Comparison of ENCODE assay signal across 22 mouse cellular contexts in the genomic region with DNA sequence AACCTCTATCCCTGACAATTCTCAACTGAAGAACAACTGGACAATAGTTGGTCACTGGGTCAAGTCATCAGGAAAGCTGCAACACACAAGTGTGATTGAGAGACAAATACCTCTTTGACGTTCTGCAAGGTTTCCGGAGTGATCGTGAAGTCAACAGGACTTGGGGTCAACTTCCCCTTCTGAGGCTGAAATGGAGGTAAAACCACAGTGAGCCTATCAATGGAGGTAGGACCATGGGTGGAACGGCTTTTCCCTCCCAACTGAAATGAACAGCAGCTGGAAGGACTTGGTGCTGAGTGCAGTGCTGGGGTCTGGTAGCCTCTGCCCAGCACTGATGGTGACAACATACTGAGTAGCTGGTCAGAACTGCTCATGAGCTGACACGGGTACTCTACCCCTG.
"Had no signal": no experiment of that assay in that cellular context is flagged by ENCODE, and none has a peak within 500 bp of the region (broad histone marks: within the 10 kb centered on the region; RNA-seq: fewer than 3 reads in every experiment).

No protein-coding gene starts in this region.

- H3K4me2 ChIP-seq: kidney, embryonic 15.5 days; limb, embryonic 12.5 days; limb, embryonic 15.5 days; liver, embryonic 11.5 days; lung, embryonic 14.5 days; midbrain, embryonic 13.5 days; neural tube, embryonic 13.5 days had no signal

- H3K4me1 ChIP-seq: kidney, embryonic 15.5 days; limb, embryonic 12.5 days; limb, embryonic 15.5 days; midbrain, embryonic 10.5 days; midbrain, embryonic 13.5 days; neural tube, embryonic 13.5 days had no signal

- H3K9ac ChIP-seq: kidney, embryonic 15.5 days; limb, embryonic 12.5 days; limb, embryonic 15.5 days; liver, embryonic 14.5 days; liver, postnatal 0 days; lung, embryonic 14.5 days; midbrain, embryonic 13.5 days; neural tube, embryonic 13.5 days had no signal

- H3K27me3 ChIP-seq: kidney, embryonic 15.5 days; limb, embryonic 12.5 days; limb, embryonic 15.5 days; megakaryocyte, embryonic 14.5 days; midbrain, embryonic 13.5 days; neural tube, embryonic 13.5 days had no signal

- DNase-seq: kidney, adult 11 months; kidney, adult 8-10 months; kidney, postnatal 14 days; layer of hippocampus, postnatal 36 days; left cerebral cortex, postnatal 4 days; liver, postnatal 0 days; lung, embryonic 14.5 days; lung, postnatal 36 days; thymus, adult 18-20 months; thymus, postnatal 36 days had no signal

- H3K27ac ChIP-seq: kidney, embryonic 15.5 days; limb, embryonic 12.5 days; limb, embryonic 15.5 days; liver, embryonic 14.5 days; midbrain, embryonic 10.5 days; midbrain, embryonic 13.5 days; neural tube, embryonic 13.5 days had no signal

- ATAC-seq: liver, postnatal 0 days; lung, postnatal 0 days; midbrain, embryonic 13.5 days; midbrain, embryonic 16.5 days had no signal

- H3K4me3 ChIP-seq: kidney, embryonic 15.5 days; limb, embryonic 12.5 days; limb, embryonic 15.5 days; midbrain, embryonic 10.5 days; midbrain, embryonic 13.5 days; myocyte; neural tube, embryonic 13.5 days had no signal

- H3K9me3 ChIP-seq: kidney, embryonic 15.5 days; limb, embryonic 12.5 days; limb, embryonic 15.5 days; midbrain, embryonic 10.5 days; midbrain, embryonic 13.5 days; neural tube, embryonic 13.5 days had no signal
